Mouse (Mus musculus) left cerebral cortex, adult 18-20 months (tissue): ENCODE results near the gene Baz1a. TPM values are rescaled to one million over a fixed set of nuclear protein-coding genes. Genes with fewer than 3 reads are reported as not detected.
"Not testable (repeated sequence)": the region's sequence is repeated elsewhere in the genome, so short reads cannot be mapped to it uniquely, and the experiment has no call there.

Experiments used
- DNase-seq, 2 experiments: peaks; one replicate each; pipeline ENCODE4 v3.0.0; 2021 to 2022; ENCODE audit warnings: low spot score in 2 of 2, mixed read lengths in 1 of 2
- total RNA-seq, 2 experiments: library from RNA; stranded (reverse); gene quantifications; 2 replicates each; pipeline ENCODE4 v1.2.3; 2021

Gene Baz1a
- total RNA-seq, 2 experiments from 2014 or later = 5.2 to 5.5 TPM

DNA sequence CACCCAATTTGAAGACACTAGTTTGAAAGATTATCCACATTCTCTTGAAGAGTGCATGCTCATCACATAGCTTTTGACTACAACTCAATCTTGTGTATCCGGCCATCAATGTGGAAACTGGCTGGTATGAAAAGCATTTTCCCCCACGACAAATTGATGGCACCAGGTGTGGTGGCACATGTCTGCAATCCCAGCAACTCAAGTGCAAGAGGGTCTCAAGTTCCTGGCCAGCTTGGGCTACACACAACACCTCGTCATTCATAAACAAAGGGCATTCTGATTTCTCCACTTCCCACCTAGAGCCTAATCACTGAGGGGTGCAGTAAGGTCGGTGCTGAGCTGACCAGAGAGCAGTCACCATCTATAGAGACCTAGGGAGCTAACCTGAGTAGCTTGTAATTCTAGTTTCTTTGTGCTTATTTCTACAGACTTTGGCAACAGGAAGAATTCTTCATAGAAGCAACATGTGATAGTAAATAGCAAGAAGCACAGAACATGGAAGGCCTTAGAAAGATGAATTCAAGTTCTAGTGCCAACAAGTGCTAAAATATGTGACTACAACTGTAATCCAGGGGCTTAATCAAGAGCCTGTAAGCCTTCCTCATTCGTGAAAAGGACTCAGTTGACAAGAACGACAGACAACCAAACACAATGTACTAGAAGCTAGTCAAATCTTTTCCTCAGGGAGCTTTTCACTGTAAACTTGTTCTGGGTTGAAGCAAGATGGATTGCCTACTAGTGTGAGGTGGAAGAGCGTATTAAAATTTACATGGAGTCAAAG lies 31.0 kb downstream of the Baz1a start:
- DNase-seq = no peak

DNA sequence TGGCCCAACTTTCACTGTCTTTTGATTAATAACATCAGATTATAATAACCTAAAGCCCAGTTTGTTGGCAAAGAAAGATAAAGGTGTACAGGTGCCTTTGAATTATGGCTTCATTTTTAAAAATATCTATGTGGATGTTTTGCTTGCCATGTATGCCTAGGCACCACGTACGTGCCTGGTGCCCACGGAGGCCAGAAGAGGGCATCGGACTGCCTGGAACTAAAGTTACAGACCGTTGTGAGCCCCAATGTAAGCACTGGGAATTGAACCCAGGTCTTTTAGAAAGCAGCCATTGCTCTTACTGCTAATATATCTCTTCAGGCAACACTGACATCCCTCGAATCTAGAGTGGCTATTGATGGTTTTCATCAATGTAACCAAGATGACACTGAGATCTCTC lies 32.2 kb downstream of the Baz1a start:
- no peak for DNase-seq

DNA sequence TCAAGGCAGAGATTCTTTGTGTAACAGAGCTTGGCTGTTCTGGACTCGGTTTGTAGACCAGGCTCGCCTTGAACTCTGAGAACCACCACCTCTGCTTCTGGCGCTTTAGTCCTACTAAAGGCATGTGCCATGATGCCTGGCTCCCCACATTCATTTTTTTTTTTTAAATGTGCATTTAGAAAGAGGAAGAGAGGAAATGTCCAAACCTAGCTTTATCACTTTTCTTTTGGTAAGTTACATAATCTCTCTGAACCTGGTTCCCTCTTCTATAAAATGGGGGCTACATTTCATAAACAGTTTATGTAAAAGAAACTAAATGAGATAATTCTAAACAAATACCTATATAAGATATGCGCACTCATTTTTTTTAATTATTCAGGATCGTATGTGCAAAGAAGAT lies 33.2 kb downstream of the Baz1a start:
- DNase-seq = no peak

DNA sequence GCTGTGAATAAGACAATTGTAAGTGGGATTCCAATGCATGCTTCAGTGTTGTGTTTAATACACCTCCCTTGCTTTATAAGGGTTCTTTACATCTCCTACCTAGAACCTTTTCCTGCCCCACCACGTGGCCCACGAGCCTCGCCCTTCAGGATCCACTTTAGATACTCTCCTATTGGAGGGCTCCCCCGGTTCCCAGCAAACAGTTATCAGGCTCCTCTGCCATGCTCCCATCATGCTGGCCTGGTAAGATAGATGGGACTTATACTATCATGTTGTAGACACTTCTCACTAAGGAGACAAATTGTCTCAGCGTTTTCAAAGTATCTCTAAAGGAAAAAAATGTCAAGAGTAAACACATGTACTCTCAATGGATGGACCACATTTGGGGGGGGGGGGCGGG lies 33.6 kb downstream of the Baz1a start:
- DNase-seq = no peak

DNA sequence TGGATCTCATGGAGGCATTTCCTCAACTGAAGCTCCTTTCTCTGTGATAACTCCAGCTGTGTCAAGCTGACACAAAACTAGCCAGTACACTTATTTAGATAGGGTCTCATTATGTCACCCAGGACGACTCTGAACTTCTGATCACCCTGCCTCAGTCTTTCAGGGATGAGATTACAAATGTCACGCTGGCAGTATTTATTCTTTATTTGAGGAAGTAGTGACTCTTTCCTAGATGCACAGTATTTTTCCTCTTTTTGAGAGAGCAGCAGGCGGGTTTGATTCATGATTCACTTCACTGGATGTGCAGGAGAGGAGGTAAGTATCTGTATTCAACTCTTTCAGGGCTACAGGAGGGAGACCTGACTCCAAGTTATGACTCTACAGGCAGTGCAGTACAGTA lies 45.1 kb downstream of the Baz1a start:
- DNase-seq = no peak

DNA sequence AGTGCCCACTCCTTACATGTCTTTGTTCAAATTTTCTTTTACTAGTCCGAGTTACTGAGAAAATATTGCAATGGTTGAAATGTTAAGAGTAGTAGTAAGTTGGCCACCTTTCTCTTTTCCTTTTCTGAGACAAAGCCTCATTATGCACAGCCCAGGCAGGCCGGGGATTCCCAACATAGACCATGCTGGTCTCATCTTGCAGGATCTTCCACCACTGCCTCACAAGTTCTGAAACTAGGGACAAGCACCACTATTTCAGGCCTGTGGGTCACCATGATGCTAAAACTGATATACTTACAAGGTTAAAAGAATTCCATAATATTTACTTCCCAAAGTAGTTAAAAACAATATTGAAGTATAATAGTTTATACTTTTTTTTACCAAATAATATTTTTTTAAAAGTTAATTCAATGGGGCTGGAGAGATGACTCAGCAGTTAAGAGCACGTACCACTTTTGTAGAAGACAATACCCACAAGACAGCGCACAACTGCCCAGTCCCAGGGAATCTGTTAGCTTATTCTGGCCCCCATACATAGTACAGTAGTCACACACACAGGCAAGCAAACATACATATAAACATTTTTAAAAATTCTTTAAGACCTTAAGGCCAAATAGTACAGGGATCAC lies 48.5 kb downstream of the Baz1a start:
- DNase-seq = no peak

DNA sequence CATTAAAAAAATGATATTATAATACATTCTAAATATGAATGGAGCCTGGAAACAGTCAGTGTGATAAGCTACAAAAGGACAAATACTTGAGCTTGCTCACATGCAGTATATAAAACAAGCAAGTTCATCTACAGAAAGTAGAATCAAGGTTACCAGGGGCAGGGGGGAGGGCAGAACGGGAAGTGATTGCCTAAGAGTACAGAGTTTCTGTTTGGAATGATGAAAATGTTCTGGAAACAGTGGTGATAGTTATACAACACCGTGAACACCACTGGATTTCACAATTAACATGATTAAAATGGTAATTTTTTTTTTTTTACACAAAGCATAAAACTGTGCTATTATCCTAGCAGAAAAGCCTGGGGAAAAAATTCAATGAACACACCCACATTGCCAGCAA lies 54.6 kb downstream of the Baz1a start:
- no peak for DNase-seq

DNA sequence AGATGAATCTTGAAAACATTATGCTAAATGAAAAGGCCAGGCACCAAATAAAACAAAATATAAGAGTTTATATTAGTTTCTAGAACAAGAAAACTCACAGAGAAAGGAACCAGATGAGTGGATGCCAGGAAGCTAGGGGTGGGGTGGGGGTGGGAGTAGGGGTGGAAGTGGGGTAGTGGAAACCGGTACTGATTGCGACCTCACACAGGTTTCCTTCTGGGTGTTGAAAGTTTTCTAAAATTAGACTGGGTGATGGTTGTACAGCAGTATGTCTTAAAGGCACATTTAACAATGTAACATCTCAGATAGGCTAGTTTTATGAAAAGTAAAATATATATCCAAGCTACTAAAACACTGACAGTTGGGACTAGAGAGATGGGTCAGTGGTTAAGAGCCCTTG lies 57.2 kb downstream of the Baz1a start:
- DNase-seq = no peak

DNA sequence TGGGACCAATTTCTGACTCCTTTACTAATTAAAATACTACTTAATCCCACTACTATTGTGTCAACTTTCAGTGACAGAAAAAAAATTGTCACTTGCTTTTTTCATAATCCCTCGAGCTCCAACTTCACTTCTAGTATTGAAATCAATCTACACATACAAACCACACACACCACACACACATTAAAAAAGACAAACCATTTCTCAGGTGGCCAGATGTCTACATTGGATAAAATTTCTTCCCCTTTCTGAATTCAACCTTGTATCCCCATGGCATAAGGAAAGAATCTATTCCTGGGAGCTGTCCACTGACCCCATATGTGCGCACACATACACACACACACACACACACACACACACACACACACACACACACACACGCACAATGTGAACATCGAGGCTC lies 57.7 kb downstream of the Baz1a start:
- no peak for DNase-seq

DNA sequence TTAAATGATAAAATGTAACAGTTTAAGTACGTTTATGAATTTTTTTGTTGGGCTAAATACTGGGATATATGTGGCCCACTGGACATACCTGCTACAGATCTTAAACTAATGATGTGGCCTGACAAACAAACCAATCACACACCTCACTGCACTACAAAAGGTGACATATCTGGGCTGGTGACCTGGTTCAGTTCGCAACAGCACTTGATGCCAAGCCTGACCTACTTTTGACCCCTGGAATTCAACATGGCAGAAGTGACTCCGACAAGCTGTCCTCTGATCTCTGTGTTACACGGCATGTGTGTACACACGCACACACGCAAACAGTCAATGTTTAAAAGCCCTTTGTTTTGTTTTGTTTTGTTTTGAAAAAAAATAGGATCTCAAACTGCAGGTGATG lies 68.0 kb downstream of the Baz1a start:
- no peak for DNase-seq

DNA sequence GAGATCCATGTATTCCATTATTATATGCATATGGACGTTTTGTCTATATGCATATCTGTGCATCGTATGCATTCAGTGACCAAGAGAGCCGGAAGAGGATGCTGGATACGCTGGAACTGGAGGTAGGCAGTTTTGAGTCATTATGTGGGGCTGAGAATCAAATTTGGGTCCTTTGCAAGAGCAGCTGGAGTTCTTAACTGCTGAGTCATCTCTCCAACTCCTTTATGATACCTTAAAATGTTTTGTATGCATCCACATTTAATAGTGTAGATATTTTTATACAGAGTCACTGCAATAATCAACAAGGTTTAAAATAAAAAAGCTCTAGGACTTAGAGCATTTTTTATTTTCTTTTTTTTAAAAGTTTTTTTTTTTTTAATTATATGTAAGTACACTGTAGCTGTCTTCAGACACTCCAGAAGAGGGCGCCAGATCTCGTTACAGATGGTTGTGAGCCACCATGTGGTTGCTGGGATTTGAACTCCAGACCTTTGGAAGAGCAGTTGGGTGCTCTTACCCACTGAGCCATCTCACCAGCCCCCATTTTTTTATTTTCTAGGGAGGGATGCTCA lies 71.5 kb downstream of the Baz1a start:
- not testable (repeated sequence) for DNase-seq

DNA sequence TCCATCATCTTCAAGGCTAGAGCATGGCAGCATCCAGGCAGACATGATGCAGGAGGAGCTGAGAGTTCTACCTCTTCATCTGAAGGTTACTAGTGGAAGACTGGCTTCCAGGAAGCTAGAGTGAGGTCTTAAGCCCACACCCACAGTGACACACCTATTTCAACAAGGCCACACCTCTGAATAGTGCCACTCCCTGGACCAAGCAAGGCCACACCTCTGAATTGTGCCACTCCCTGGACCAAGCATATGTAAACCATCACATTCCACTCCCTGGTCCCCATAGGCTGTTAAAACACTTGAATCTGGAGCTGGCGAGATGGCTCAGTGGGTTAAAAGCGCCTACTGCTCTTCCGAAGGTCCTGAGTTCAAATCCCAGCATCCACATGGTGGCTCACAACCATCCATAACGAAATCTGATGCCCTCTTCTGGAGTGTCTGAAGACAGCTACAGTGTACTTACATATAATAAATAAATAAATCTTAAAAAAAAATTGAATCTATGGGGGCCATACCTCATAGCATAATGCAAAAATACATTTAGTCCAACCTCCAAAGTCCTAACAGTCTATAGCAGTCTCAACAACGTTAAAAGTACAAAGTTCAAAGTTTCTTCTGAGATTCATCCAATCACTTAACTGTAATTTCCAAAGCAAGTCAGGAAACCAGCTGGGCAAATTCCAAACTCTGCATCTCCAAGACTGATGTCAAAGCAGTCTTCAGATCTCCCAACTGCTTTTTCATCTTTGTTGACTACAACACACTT lies 76.4 kb downstream of the Baz1a start:
- DNase-seq = not testable (repeated sequence)

DNA sequence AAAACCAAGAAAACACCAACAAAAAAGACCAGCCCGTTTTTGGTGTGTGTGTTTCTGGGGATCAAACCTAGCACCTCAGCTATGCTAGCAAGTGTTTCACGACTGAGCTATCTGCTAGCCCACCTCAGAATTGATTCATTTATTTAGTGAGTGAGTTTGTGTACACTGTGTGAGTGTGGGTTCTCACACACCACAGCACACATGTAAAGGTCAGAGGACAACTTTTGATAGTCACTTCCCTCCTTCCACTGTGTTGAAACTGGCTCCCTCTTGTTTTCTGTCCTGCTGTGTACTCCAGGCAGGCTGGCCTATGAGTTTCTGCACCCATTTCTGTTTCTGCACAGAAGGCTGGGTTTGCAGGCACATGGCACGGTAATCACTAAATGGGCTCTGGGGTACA lies 103.8 kb downstream of the Baz1a start:
- DNase-seq = no peak

DNA sequence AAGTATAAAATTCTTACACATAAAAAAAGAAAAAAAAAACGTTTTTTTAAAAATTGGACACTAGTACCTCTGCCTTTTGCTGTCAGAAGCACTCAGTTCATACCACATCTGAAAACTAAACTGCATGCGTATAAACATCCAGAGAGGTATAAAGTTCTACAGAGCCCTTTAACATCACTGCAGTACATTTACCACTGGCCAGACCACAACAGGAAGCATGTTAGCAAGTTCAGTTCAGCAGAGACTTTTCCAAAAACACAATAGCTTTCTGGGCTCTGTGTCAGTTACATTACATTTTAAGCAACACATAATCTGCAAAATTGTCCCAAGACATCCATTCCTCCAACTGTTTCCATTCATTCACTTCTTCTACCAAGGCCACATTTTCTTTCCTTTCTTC lies 121.6 kb downstream of the Baz1a start:
- DNase-seq = not testable (repeated sequence)

DNA sequence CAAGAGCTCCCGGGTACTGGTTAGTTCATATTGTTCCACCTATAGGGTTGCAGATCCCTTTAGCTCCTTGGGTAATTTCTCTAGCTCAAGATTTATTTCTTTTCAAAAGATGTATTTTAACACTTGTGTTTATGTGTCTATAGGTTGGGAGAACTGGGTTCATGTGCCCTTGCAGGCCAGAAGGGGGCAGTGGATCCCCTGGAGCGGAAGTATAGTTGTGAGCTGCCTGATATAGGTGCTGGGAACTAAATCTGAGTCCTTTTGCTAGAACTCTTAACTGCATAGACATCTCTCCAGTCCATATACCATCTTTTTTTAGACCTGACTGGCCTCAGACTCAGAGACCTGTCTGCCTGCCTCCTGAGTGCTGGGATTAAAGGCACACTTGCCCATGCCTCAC lies 123.7 kb downstream of the Baz1a start:
- DNase-seq = no peak

DNA sequence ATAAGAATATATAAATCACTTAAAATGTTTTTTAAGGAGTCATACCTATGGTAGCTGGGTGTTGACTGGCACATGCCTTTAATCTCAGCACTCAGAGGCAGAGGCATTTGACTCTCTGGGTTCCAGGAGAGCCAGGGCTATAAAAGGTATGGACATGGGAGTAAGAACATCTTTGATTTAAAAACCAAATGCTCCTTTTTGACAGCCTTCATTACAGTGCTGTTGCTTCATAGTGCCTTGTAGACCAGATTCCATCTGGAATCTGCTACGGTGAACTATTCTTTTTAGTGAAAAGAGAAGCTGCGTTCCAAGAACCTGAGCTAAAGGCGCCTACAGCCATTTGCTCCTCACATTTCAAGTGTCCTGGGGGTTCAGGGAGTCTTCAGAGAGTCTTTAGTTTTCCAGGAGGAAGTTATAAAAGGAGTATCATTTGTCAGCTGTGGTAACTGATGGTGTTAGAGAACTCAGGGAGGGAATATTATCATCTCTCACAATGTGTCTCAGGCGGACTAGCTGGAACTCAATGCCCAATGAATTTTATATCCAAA lies 126.5 kb downstream of the Baz1a start:
- no peak for DNase-seq

DNA sequence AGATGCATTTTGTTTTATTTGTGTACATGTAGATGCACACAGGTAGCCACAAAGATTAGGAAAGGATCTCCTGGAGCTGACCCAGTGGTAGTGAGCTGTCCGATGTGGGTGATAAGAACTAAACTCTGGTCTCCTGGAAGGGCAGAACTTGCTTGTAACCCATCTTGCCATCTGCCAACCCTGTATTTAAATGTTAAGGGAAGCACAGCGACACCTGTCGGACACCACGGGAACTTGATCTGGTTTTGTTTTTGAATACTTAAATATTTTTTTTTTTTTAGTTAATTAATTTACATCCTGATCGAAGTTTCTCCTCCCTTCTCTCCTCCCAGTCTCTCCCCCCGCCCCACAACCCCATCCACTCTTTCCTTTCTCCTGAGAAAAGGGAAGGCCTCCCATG lies 134.5 kb downstream of the Baz1a start:
- DNase-seq = peak; percentile 37 to 57

DNA sequence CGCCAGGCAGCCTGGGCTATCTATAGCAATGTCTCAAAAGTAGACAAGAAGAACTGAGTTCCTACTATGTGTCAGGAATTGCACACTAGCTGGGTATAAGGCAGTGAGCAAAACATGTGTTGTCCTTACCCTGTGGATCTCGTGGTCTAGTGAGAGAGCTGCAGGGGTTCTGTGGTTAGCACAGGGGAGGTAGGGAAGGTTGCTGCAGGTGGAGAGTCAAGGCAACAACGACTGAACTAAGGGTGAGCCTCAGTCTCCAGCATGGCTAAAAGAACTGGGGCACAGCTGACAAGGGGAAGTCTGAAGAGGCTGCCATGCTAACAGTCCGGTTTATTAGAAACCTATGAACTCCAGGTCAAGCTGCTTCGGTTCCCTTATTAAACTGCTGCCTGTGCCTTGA lies 134.9 kb downstream of the Baz1a start:
- DNase-seq = no peak

DNA sequence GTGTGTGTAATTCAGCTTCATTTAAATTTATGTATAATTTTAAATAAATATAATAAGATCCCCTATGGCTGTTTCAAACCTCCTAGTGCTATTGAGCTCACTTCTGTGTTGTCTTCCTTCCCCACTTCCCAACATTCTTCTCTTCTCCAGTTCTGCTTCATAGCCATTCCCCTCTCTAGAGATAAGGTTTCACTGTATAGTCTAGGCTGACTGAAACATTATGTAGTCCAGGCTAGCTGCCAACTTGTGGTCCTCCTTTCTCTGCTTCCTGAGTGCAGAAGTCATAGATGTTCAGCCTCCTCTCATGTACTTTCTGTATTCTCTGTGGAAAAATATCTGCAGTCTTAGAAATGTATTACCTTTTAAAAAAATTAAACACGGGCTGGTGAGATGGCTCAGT lies 136.3 kb downstream of the Baz1a start:
- no peak for DNase-seq

DNA sequence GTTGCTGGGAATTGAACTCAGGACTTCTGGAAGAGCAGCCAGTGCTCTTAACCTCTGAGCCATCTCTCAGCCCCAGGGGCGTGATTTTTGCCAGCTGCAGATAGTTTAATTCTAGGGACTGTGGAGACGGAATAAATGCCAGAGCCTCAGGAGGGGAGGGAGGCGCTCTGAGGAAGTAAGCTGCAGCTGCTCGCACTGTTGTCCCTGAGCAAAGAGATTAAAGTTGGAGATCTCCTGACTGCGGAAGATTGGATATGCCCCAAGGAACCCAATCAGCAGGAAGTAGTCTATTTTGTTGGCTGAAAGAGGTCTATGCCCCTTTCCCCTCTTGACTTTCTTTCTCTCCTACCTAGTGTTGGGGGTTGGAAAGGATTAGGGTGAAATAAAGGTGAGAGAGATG lies 137.3 kb downstream of the Baz1a start:
- no peak for DNase-seq

DNA sequence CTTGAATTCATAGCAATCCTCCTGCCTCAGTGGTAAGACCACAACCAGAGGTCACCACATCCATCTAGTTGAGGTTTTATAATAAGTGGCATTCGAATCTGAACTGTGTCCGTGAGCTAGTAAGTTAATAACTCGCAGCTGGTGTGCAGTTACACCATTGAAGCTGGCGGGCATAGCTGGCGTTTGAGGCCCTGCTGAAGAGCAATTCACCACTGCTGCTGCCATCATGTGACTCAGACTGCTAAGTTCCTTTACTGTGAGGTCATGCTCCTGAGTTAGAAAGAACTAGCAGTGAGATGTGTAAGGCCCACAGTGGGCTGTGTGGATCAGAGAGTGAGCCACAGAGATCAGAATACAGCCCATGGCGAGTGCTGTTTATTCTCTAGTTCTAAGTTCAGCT lies 139.4 kb downstream of the Baz1a start:
- no peak for DNase-seq
